Mouse (Mus musculus): ENCODE measurements around the gene Fxyd3. TPM values are rescaled to one million over a fixed set of nuclear protein-coding genes. Genes with fewer than 3 reads are reported as not detected.

Fxyd3 gene
- polyA plus RNA-seq, 1 experiment from 2014 or later: 2.6 TPM

- 37% methylated on average over 10 of the region's 10 CpGs for WGBS
- ATAC-seq (replicated peaks; ENCODE audit: insufficient number of reproducible peaks, insufficient read depth, low FRiP score, low read depth): no peak
- H3K27me3 ChIP-seq: peaks cover 38% of the 10 kb centered on the region
Measured at GRCm38 (mm10) chr7:31042431-31042910, 34.0 kb downstream of the Fxyd3 start, which contains the start of gene Fxyd5. Fxyd5 (minus strand) TSS chr7:31042481.

DNA sequence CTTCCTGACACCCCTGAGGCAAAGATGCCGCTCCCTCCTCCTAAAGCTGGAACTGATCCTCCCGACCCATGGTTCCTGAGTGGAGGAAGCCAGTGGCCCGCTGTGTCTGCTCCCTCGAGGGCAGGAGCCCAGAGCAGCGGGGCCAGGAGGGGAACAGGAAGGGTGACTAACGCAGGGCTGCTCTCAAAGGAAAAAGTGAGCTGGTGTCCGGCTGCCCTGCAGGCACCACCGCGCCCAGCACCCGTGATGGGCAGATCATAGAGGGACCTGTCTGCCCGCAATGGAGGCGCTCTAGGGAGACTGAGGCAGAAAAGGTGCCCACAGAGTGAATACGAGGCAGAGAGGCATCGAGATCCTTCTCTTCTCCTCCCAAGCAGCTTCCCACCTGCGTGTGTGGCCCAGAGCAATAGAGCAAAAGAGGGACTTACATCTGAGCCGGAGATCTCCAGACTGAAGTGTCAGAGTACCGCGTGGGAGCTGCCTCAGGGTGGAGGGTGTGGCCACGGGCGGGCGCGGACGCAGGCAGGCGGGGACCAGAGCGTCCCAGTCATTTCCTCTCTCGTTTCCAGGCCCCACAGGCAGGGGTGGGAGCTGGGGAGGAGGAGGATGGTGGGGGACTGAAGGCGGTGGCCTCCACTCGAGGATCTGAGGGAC, 34.7 kb downstream of the Fxyd3 start:
- peak overlapping the region; percentile 56 for H3K27ac ChIP-seq
- H3K4me3 ChIP-seq: peak overlapping the region; percentile 42
- H3K36me3 ChIP-seq: no peaks in the 10 kb centered on the region
- H3K9ac ChIP-seq: peak overlapping the region; percentile 44
- H3K27me3 ChIP-seq: peaks cover 38% of the 10 kb centered on the region
- no peaks in the 10 kb centered on the region for H3K9me3 ChIP-seq (replicated peaks)
- H3K4me2 ChIP-seq: peak overlapping the region; percentile 68
- H3K4me1 ChIP-seq (replicated peaks): peaks cover 18% of the 10 kb centered on the region
- ATAC-seq (replicated peaks; ENCODE audit: insufficient number of reproducible peaks, insufficient read depth, low FRiP score, low read depth): peak; percentile 57; the same call in 1 of the 2 replicates
- 4% methylated on average over 28 of the region's 28 CpGs for WGBS

More at GRCm38 (mm10) chr7:31042431-31042910, 34.0 kb downstream of the Fxyd3 start, which contains the start of gene Fxyd5:
- Histone ChIP-seq H3K27ac (peak within 1 kb of the TSS; percentile 56), H3K9me3 (replicated peaks) (no peaks in the 10 kb centered on the region), H3K9ac (peak within 1 kb of the TSS; percentile 44), H3K36me3 (no peaks in the 10 kb centered on the region), H3K4me3 (peak within 1 kb of the TSS; percentile 42), H3K4me1 (replicated peaks) (peaks cover 18% of the 10 kb centered on the region), H3K4me2 (peak within 1 kb of the TSS; percentile 68)

- Histone ChIP-seq H3K36me3 (no peaks in the 10 kb centered on the region), H3K4me1 (replicated peaks) (peaks cover 18% of the 10 kb centered on the region), H3K4me3 (peak overlapping the region; percentile 42), H3K4me2 (peak overlapping the region; percentile 68), H3K9ac (no peak overlapping the region), H3K27ac (no peak overlapping the region), H3K9me3 (replicated peaks) (no peaks in the 10 kb centered on the region), H3K27me3 (peaks cover 38% of the 10 kb centered on the region)
- WGBS: 25% methylated on average over 8 of the region's 8 CpGs
- no peak for ATAC-seq (replicated peaks; ENCODE audit: insufficient number of reproducible peaks, insufficient read depth, low FRiP score, low read depth)
Measured at GRCm38 (mm10) chr7:31041023-31041407, 35.5 kb downstream of the Fxyd3 start.

DNA sequence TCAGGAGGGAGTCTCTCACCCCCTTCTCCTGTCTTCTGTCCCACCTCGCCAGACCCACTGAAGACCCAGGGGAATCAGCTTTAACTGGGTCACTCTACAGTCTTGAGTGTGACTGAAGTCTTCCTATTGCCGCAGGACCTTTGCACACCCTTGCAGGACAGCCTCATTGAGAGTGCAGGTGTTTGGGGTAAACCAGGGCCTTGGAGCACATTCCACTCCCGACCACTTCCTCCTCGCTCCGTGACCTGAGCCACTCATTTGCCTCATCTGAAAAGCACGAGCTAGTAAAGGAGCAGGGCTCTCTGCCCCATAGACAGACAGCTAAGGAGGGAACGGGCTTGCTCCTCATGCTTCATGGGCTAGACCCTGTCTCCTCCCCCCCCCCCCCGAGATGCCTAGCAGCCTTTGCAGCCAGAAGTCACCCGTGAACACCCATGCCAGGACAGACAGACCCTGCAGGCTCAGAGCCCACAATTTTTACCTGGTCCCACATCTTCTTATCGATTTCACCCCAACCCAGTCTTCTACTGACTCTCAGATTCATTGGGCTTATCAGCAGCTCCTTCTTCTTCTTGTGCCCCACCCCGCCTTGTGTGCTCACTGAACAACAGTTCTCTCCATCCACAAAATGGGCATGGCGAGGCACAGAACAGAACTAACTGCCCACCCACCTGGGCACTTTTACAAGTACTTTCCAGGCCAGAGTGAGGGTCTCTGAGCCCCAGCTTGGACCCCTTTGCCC, 36.1 kb downstream of the Fxyd3 start:
- H3K27me3 ChIP-seq: peaks cover 37% of the 10 kb centered on the region
- ATAC-seq (replicated peaks; ENCODE audit: insufficient number of reproducible peaks, insufficient read depth, low FRiP score, low read depth): no peak
- H3K9me3 ChIP-seq (replicated peaks): no peaks in the 10 kb centered on the region
- H3K9ac ChIP-seq: no peak overlapping the region
- 0 out of 2 replicates have a peak overlapping the region, but pooled peaks have one; percentile 42 for H3K4me3 ChIP-seq
- WGBS: 67% methylated on average over 12 of the region's 12 CpGs
- H3K4me1 ChIP-seq (replicated peaks): peaks cover 18% of the 10 kb centered on the region
- peak overlapping the region; percentile 68 for H3K4me2 ChIP-seq
- no peaks in the 10 kb centered on the region for H3K36me3 ChIP-seq
- H3K27ac ChIP-seq: no peak overlapping the region

DNA sequence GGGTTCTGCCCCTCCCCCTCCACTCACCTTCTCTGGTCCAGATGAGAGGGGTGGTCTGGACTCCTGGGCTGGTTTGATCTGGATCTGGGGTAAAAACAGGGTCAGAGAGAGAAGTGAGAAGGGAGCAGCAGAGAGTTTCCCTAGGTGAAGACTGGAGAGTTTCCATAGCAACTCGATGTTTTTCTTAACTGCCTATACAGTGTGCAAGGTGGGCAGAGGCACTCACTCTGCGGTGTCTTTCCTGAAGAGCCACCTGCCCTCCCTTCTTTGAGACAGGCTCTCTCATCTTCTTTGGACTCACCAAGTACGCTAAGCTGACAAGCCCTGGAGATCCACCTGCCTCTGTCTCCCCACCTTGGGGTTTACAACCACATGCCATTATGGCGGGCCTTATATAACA, 37.5 kb downstream of the Fxyd3 start:
- no peak overlapping the region for H3K27ac ChIP-seq
- no peak for ATAC-seq (replicated peaks; ENCODE audit: insufficient number of reproducible peaks, insufficient read depth, low FRiP score, low read depth)
- H3K4me1 ChIP-seq (replicated peaks): peaks cover 18% of the 10 kb centered on the region
- no peak overlapping the region for H3K9ac ChIP-seq
- H3K4me3 ChIP-seq: no peak overlapping the region
- no peak overlapping the region for H3K4me2 ChIP-seq
- peaks cover 25% of the 10 kb centered on the region for H3K27me3 ChIP-seq
- no peaks in the 10 kb centered on the region for H3K36me3 ChIP-seq
- whole genome bisulfite sequencing: 78% methylated on average over 4 of the region's 4 CpGs
- no peaks in the 10 kb centered on the region for H3K9me3 ChIP-seq (replicated peaks)

GRCm38 (mm10) chr7:31037675-31038074, 38.8 kb downstream of the Fxyd3 start:
- WGBS: 64% methylated on average over 2 of the region's 2 CpGs

GRCm38 (mm10) chr7:31036917-31037316, 39.6 kb downstream of the Fxyd3 start:
- WGBS: 77% methylated on average over 7 of the region's 7 CpGs
- no peak overlapping the region for H3K27ac ChIP-seq
- no peak overlapping the region for H3K4me2 ChIP-seq
- H3K4me1 ChIP-seq (replicated peaks): peaks cover 9% of the 10 kb centered on the region
- H3K36me3 ChIP-seq: no peaks in the 10 kb centered on the region
- no peaks in the 10 kb centered on the region for H3K9me3 ChIP-seq (replicated peaks)
- ATAC-seq (replicated peaks; ENCODE audit: insufficient number of reproducible peaks, insufficient read depth, low FRiP score, low read depth): no peak
- H3K27me3 ChIP-seq: peaks cover 13% of the 10 kb centered on the region
- H3K9ac ChIP-seq: no peak overlapping the region
- no peak overlapping the region for H3K4me3 ChIP-seq

More at GRCm38 (mm10) chr7:31037675-31038074, 38.8 kb downstream of the Fxyd3 start:
- no peak for ATAC-seq (replicated peaks; ENCODE audit: insufficient number of reproducible peaks, insufficient read depth, low FRiP score, low read depth)
- Histone ChIP-seq H3K27ac (no peak overlapping the region), H3K36me3 (no peaks in the 10 kb centered on the region), H3K4me1 (replicated peaks) (peaks cover 17% of the 10 kb centered on the region), H3K9ac (no peak overlapping the region), H3K4me3 (no peak overlapping the region), H3K4me2 (no peak overlapping the region), H3K27me3 (peaks cover 17% of the 10 kb centered on the region), H3K9me3 (replicated peaks) (no peaks in the 10 kb centered on the region)

- WGBS: 74% methylated on average over 11 of the region's 11 CpGs
- Histone ChIP-seq H3K9me3 (replicated peaks) (no peaks in the 10 kb centered on the region), H3K36me3 (no peaks in the 10 kb centered on the region)
Measured at GRCm38 (mm10) chr7:31035291-31035690, 41.2 kb downstream of the Fxyd3 start.

GRCm38 (mm10) chr7:31034789-31035188, 41.7 kb downstream of the Fxyd3 start:
- Histone ChIP-seq H3K4me3 (no peak overlapping the region), H3K9me3 (replicated peaks) (no peaks in the 10 kb centered on the region), H3K4me2 (no peak overlapping the region), H3K9ac (no peak overlapping the region), H3K27ac (no peak overlapping the region), H3K4me1 (replicated peaks) (no peaks in the 10 kb centered on the region; the same call in 1 of the 2 replicates), H3K36me3 (no peaks in the 10 kb centered on the region), H3K27me3 (no peaks in the 10 kb centered on the region)
- no peak for ATAC-seq (replicated peaks; ENCODE audit: insufficient number of reproducible peaks, insufficient read depth, low FRiP score, low read depth)
- WGBS: 56% methylated on average over 11 of the region's 11 CpGs

More at GRCm38 (mm10) chr7:31035291-31035690, 41.2 kb downstream of the Fxyd3 start:
- H3K9ac ChIP-seq: no peak overlapping the region
- H3K27me3 ChIP-seq: peaks cover 4% of the 10 kb centered on the region; the same call in 1 of the 2 replicates
- ATAC-seq (replicated peaks; ENCODE audit: insufficient number of reproducible peaks, insufficient read depth, low FRiP score, low read depth): no peak
- no peak overlapping the region for H3K27ac ChIP-seq
- H3K4me2 ChIP-seq: no peak overlapping the region
- no peaks in the 10 kb centered on the region; the same call in 1 of the 2 replicates for H3K4me1 ChIP-seq (replicated peaks)
- no peak overlapping the region for H3K4me3 ChIP-seq

GRCm38 (mm10) chr7:31033409-31034165, 42.9 kb downstream of the Fxyd3 start:
- Histone ChIP-seq H3K9me3 (replicated peaks) (no peaks in the 10 kb centered on the region), H3K4me1 (replicated peaks) (no peaks in the 10 kb centered on the region; the same call in 1 of the 2 replicates), H3K9ac (no peak overlapping the region), H3K36me3 (no peaks in the 10 kb centered on the region), H3K4me3 (no peak overlapping the region), H3K27me3 (no peaks in the 10 kb centered on the region), H3K27ac (peak overlapping the region; percentile 33; the same call in 1 of the 2 replicates), H3K4me2 (no peak overlapping the region)
- 56% methylated on average over 9 of the region's 9 CpGs for WGBS
- no peak for ATAC-seq (replicated peaks; ENCODE audit: insufficient number of reproducible peaks, insufficient read depth, low FRiP score, low read depth)

- Histone ChIP-seq H3K27ac (no peak overlapping the region), H3K9me3 (replicated peaks) (no peaks in the 10 kb centered on the region), H3K4me2 (no peak overlapping the region), H3K27me3 (no peaks in the 10 kb centered on the region), H3K9ac (no peak overlapping the region), H3K4me3 (no peak overlapping the region), H3K4me1 (replicated peaks) (no peaks in the 10 kb centered on the region; the same call in 1 of the 2 replicates), H3K36me3 (no peaks in the 10 kb centered on the region)
- WGBS: 76% methylated on average over 7 of the region's 7 CpGs
- ATAC-seq (replicated peaks; ENCODE audit: insufficient number of reproducible peaks, insufficient read depth, low FRiP score, low read depth): no peak
Measured at GRCm38 (mm10) chr7:31031731-31032130, 44.8 kb downstream of the Fxyd3 start.

Measured in heart, embryonic 15.5 days (tissue).